Mouse (Mus musculus) brain, embryonic 14.5 days (tissue): ENCODE measurements around the gene Prkar1a.
"Not testable (repeated sequence)": the region's sequence is repeated elsewhere in the genome, so short reads cannot be mapped to it uniquely, and the experiment has no call there.

Experiments
- CTCF ChIP-seq: fragments of 200-500 bp; IDR thresholded peaks from 2 replicates; pipeline ENCODE4 v1.5.1; 2012; ENCODE audit warnings: inconsistent platforms, mild to moderate bottlenecking, moderate library complexity, borderline replicate concordance; ENCODE audit not compliant: insufficient read depth, insufficient read length; ENCODE audit errors: extremely low read depth
- POLR2A ChIP-seq: fragments of 200-500 bp; IDR thresholded peaks from 2 replicates; pipeline ENCODE4 v1.6.1; 2012; ENCODE audit warnings: mild to moderate bottlenecking, inconsistent platforms, borderline replicate concordance; ENCODE audit not compliant: poor library complexity, insufficient read depth, insufficient read length, severe bottlenecking; ENCODE audit errors: extremely low read depth

DNA sequence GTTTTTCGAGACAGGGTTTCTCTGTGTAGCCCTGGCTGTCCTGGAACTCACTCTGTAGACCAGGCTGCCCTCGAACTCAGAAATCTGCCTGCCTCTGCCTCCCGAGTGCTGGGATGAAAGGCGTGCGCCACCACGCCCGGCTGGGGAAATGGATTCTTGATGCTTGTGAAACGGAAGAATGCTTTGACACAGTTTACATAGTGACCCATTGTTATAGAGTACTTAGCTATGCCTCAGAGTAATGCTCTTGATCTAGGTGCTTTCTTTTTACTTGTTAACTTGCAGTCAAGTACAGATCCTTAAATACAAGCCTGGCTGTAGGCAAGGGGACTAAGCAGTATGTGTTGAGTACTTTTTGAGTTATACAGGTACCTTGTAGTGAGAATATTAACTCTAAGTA, 11.3 kb downstream of the Prkar1a start:
- TF ChIP-seq POLR2A, CTCF: not testable (repeated sequence)
